In the genomic region with DNA sequence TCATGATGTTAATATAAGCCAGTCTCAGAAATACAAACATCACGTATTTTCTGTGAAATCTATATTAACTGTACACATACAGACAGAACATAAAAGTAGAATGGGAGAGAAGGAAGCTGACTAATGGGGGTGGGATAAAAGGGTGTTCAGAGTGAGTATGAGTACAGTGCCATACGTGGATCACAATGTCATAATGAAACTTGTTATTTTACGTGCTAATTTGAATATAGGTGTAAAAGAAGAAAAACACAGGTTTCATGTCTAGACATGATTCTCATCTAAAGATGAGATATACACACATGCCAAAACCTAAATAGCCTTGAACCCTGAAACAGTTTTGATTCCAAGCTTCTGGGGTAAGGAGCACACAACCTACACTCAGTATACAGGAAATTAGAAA, we compare ENCODE assay signal across 20 mouse cellular contexts. TPM values are rescaled to one million over a fixed set of nuclear protein-coding genes. Genes with fewer than 3 reads are reported as not detected.
DNase-seq lines count a peak whose midpoint lies in the region; ATAC-seq lines count a peak whose summit lies in the region.
"Had no signal": no experiment of that assay in that cellular context is flagged by ENCODE, and none has a peak within 500 bp of the region (broad histone marks: within the 10 kb centered on the region; RNA-seq: fewer than 3 reads in every experiment).

No protein-coding gene starts in this region.

- no peaks in the 10 kb centered on the region for H3K4me1 ChIP-seq in midbrain, embryonic 11.5 days (ENCODE audit: control insufficient read depth, insufficient read depth, low read length)
- no peaks in the 10 kb centered on the region for H3K4me1 ChIP-seq in midbrain, embryonic 10.5 days
- H3K4me1 ChIP-seq: embryonic facial prominence, embryonic 10.5 days; embryonic facial prominence, embryonic 12.5 days; forebrain, embryonic 13.5 days; forebrain, embryonic 15.5 days had no signal

- no peak overlapping the region for H3K4me3 ChIP-seq in midbrain, embryonic 11.5 days (ENCODE audit: low read depth, low read length)
- H3K4me3 ChIP-seq in midbrain, embryonic 10.5 days: no peak overlapping the region
- H3K4me3 ChIP-seq: embryonic facial prominence, embryonic 10.5 days; embryonic facial prominence, embryonic 12.5 days; forebrain, embryonic 13.5 days; forebrain, embryonic 15.5 days had no signal

- no peak overlapping the region for H3K9ac ChIP-seq in midbrain, embryonic 11.5 days (ENCODE audit: low read length)
- H3K9ac ChIP-seq: embryonic facial prominence, embryonic 12.5 days; forebrain, embryonic 13.5 days; forebrain, embryonic 15.5 days; forebrain, postnatal 0 days had no signal

- ATAC-seq in midbrain, embryonic 11.5 days (ENCODE audit: low FRiP score): no peak
- ATAC-seq in activated CD4-positive, CD25-positive, alpha-beta regulatory T cell, adult 4 months: peak; percentile 43
- ATAC-seq: forebrain, embryonic 13.5 days; forebrain, embryonic 15.5 days; forebrain, postnatal 0 days; Patski had no signal

- no peak overlapping the region for H3K4me2 ChIP-seq in midbrain, embryonic 11.5 days
- H3K4me2 ChIP-seq: embryonic facial prominence, embryonic 12.5 days; forebrain, embryonic 13.5 days; forebrain, embryonic 15.5 days had no signal

- H3K27me3 ChIP-seq in midbrain, embryonic 11.5 days (ENCODE audit: control insufficient read depth, insufficient read depth, low read length): no peaks in the 10 kb centered on the region
- no peaks in the 10 kb centered on the region for H3K27me3 ChIP-seq in midbrain, embryonic 10.5 days (ENCODE audit: low read depth, poor library complexity, severe bottlenecking)
- H3K27me3 ChIP-seq: embryonic facial prominence, embryonic 12.5 days; forebrain, embryonic 13.5 days; forebrain, embryonic 15.5 days; Patski had no signal

- H3K9me3 ChIP-seq in midbrain, embryonic 11.5 days (ENCODE audit: control insufficient read depth, low read length): no peaks in the 10 kb centered on the region
- H3K9me3 ChIP-seq in midbrain, embryonic 10.5 days (replicated peaks): no peaks in the 10 kb centered on the region
- H3K9me3 ChIP-seq: embryonic facial prominence, embryonic 10.5 days; embryonic facial prominence, embryonic 12.5 days; forebrain, embryonic 13.5 days; forebrain, embryonic 15.5 days; G1E had no signal

- peak; percentile 60 for DNase-seq in midbrain, embryonic 11.5 days (ENCODE audit: low spot score, missing footprints)
- DNase-seq in midbrain, embryonic 10.5 days (ENCODE audit: low spot score): no peak
- no peak for DNase-seq in cerebellum, postnatal 14 days
- DNase-seq in heart, adult 11 months: no peak
- DNase-seq: adrenal gland, adult 2 months; adrenal gland, postnatal 10 days; adrenal gland, postnatal 25 days; cerebellum, adult 11 months; cerebellum, adult 18-20 months; cerebellum, adult 8-10 months; cerebellum, adult 9-11 months; cerebellum, postnatal 25 days; forebrain, postnatal 0 days had no signal

- no peaks in the 10 kb centered on the region for H3K36me3 ChIP-seq in midbrain, embryonic 11.5 days (ENCODE audit: control insufficient read depth, insufficient read depth, low read length)
- no peaks in the 10 kb centered on the region for H3K36me3 ChIP-seq in midbrain, embryonic 10.5 days
- H3K36me3 ChIP-seq: embryonic facial prominence, embryonic 10.5 days; embryonic facial prominence, embryonic 12.5 days; forebrain, embryonic 15.5 days; G1E had no signal

- WGBS in midbrain, embryonic 11.5 days: 93% methylated on average over 3 of the region's 3 CpGs
- 86% methylated on average over 3 of the region's 3 CpGs for WGBS in midbrain, embryonic 10.5 days

- H3K27ac ChIP-seq in midbrain, embryonic 11.5 days (ENCODE audit: low read depth, low read length): no peak overlapping the region
- no peak overlapping the region for H3K27ac ChIP-seq in midbrain, embryonic 10.5 days (replicated peaks)
- H3K27ac ChIP-seq: embryonic facial prominence, embryonic 10.5 days; embryonic facial prominence, embryonic 12.5 days; forebrain, embryonic 13.5 days; forebrain, embryonic 15.5 days had no signal

RNA-seq across cellular contexts. Expression of gene Pde3b, which starts 51.3 kb away (rescaled TPM):
- 12.5 and 13.4 TPM in 2 replicates for polyA plus RNA-seq in midbrain, embryonic 11.5 days (2014; fragmentation: Nextera tagmentation; extraction: Ambion mirVana)
- polyA plus RNA-seq in midbrain, embryonic 10.5 days (2016; fragmentation: Nextera tagmentation; extraction: Ambion mirVana): 8.0 and 8.5 TPM in 2 replicates
- 1 to 10 TPM; 1.6 to 2.1 TPM for polyA plus RNA-seq in activated CD4-positive, CD25-positive, alpha-beta regulatory T cell, adult 4 months (2017; shearing (Covaris generic))
